Mouse (Mus musculus): Measurements from ENCODE around the gene Rxfp3.

DNA sequence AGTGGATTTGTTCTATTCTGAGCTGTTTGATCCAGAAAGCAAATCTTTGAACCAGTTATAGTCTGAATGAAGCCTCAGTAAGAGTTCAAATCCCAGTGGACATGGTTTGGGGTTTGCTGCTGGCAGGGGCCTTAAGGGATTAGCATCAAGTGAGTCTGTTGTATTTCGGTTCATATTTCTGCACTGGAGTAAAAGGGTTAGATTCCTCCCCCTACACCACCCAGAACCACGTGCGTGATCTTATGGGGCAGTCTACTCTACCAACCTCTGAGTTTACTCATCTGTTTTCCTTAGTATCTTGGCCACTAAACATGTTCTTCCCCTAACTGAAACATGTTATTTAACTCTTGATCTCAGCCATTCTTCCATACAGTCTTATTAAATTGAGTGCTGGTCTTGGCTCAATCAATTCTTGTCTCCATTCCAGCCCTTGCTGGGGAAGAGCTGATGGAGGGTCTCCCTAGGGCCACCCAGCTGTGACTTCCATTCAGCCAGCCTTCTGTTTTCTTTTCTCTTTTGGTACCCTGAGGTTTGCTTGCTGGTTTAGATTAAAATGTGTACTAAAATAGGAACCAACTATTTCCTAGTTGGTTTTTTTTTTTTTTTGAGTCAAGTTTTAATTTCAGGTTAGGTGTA lies 38.1 kb upstream of the Rxfp3 start:
- TF ChIP-seq CTCF (IDR thresholded peaks at IDR 0.05; ENCODE audit: low read depth), result no peak
- TF ChIP-seq EP300 (IDR thresholded peaks at IDR 0.05; ENCODE audit: low read depth), result no peak

All from liver, embryonic 14.5 days (tissue).